Comparison of ENCODE assay signal across 13 mouse cellular contexts in the genomic region with DNA sequence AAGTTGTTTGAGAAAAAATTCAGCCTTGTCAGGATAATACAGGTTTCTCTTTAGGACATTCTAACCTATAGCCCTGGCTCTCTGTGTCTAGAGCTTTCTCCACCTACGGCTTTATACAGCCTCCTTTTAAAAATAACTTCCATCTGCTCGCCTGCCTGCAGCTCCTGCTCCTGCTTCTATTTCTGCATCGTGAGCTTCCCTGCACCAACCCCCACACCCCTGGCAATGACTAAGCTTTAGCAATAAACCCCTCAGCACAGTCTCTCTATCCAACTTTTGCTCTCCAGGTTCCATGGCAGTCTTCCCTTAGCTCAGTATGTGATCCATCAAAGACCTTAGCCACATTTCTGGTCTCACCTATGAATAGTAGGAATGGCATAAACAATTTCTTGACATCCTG.
DNase-seq lines count a peak whose midpoint lies in the region; ATAC-seq and TF ChIP-seq lines count a peak whose summit lies in the region.
"Had no signal": no experiment of that assay in that cellular context is flagged by ENCODE, and none has a peak within 500 bp of the region (broad histone marks: within the 10 kb centered on the region; RNA-seq: fewer than 3 reads in every experiment).

No protein-coding gene starts in this region.

- H3K9me3 ChIP-seq in kidney, embryonic 14.5 days (ENCODE audit: control insufficient read depth, low read length): no peaks in the 10 kb centered on the region
- H3K9me3 ChIP-seq: embryonic facial prominence, embryonic 10.5 days; liver, embryonic 15.5 days had no signal

- no peak overlapping the region for H3K4me2 ChIP-seq in kidney, embryonic 14.5 days (replicated peaks; ENCODE audit: low read depth, low read length)
- H3K4me2 ChIP-seq: liver, embryonic 15.5 days had no signal

- DNase-seq in gastrocnemius, adult 2 months: peak; percentile 42
- DNase-seq in gastrocnemius, adult 8-10 months (ENCODE audit: low spot score in 2 of 2): no peak
- peak; percentile 38 to 51 for DNase-seq in layer of hippocampus, postnatal 36 days
- DNase-seq in right cerebral cortex, postnatal 36 days (ENCODE audit: low spot score in 2 of 2): peak; percentile 80 to 90
- no peak for DNase-seq in c-Kit-positive CD71-positive TER-119-positive erythroid progenitor cells, embryonic 14.5 days (ENCODE audit: low spot score)
- no peak for DNase-seq in thymus, postnatal 25 days
- DNase-seq: adrenal gland, postnatal 14 days; gastrocnemius, postnatal 25 days; kidney, adult 11 months had no signal

- H3K36me3 ChIP-seq in kidney, embryonic 14.5 days (ENCODE audit: control insufficient read depth, insufficient read depth, low read length): no peaks in the 10 kb centered on the region
- H3K36me3 ChIP-seq: embryonic facial prominence, embryonic 10.5 days; liver, embryonic 15.5 days had no signal

- TF ChIP-seq CTCF in gastrocnemius, adult 2 months (IDR thresholded peaks at IDR 0.05): no peak

- peak; percentile 98 for ATAC-seq in frontal cortex, adult (ENCODE audit: low TSS enrichment)
- ATAC-seq in kidney, embryonic 14.5 days (ENCODE audit: low FRiP score, low TSS enrichment): no peak

- no peaks in the 10 kb centered on the region for H3K4me1 ChIP-seq in kidney, embryonic 14.5 days (ENCODE audit: control insufficient read depth, insufficient read depth, low read length)
- H3K4me1 ChIP-seq: embryonic facial prominence, embryonic 10.5 days; liver, embryonic 15.5 days had no signal

- no peaks in the 10 kb centered on the region for H3K27me3 ChIP-seq in kidney, embryonic 14.5 days (ENCODE audit: control insufficient read depth, insufficient read depth, low read length)
- H3K27me3 ChIP-seq: liver, embryonic 15.5 days had no signal

- 45% methylated on average over 3 of the region's 3 CpGs for WGBS in kidney, embryonic 14.5 days

- intact Hi-C loops in gastrocnemius, adult 2 months (cut with DNase I): no loop called here

- H3K9ac ChIP-seq in kidney, embryonic 14.5 days (ENCODE audit: low read depth, low read length): no peak overlapping the region
- H3K9ac ChIP-seq: liver, embryonic 15.5 days had no signal

- H3K4me3 ChIP-seq in gastrocnemius, adult 2 months: no peak overlapping the region
- H3K4me3 ChIP-seq in kidney, embryonic 14.5 days (ENCODE audit: low read length): no peak overlapping the region
- H3K4me3 ChIP-seq: embryonic facial prominence, embryonic 10.5 days; liver, embryonic 15.5 days had no signal

- no peak overlapping the region for H3K27ac ChIP-seq in gastrocnemius, adult 2 months
- no peak overlapping the region for H3K27ac ChIP-seq in kidney, embryonic 14.5 days (ENCODE audit: low read depth, low read length)
- H3K27ac ChIP-seq: embryonic facial prominence, embryonic 10.5 days; liver, embryonic 15.5 days had no signal

Comparison
In these comparisons a context has a peak if more than half of its experiments do, and no peak if none do; other contexts are left out.
1. DNase-seq: peak in gastrocnemius, adult 2 months (single experiment), layer of hippocampus, postnatal 36 days (2 of 2) and right cerebral cortex, postnatal 36 days (2 of 2); none in gastrocnemius, adult 8-10 months (0 of 2), c-Kit-positive CD71-positive TER-119-positive erythroid progenitor cells, embryonic 14.5 days (single experiment) and thymus, postnatal 25 days (single experiment).